Mouse (Mus musculus) midbrain, postnatal 0 days (tissue): ENCODE data around the gene Clic3. TPM values are rescaled to one million over a fixed set of nuclear protein-coding genes. Genes with fewer than 3 reads are reported as not detected.
A peak's percentile ranks its signal among the peaks of the same experiment; 100 is the strongest.

Experiments
- ATAC-seq: fragments of 200-750 bp; cut with Nextera tagmentation; 2 replicates; pipeline ENCODE4 v1.8.0; 2017; ENCODE audit warnings: moderate number of reproducible peaks, mild to moderate bottlenecking, moderate TSS enrichment, moderate library complexity; ENCODE audit not compliant: low FRiP score
- DNase-seq: peaks from one replicate; pipeline ENCODE4 v3.0.0-alpha.2; 2015; ENCODE audit warnings: low spot score
- H3K27ac ChIP-seq: fragments of 300-500 bp; sonication (generic); 2 replicates; pipeline ENCODE4 v1.5.1; 2014; ENCODE audit warnings: low read depth, mild to moderate bottlenecking, low read length, mixed read lengths
- H3K27me3 ChIP-seq: fragments of 300-500 bp; sonication (generic); 2 replicates; pipeline ENCODE4 v1.6.1; 2014; ENCODE audit warnings: low read length, control low read depth, mixed read lengths; ENCODE audit not compliant: insufficient read depth
- H3K36me3 ChIP-seq: fragments of 300-500 bp; sonication (generic); 2 replicates; pipeline ENCODE4 v1.6.1; 2014; ENCODE audit warnings: low read length, control low read depth, mixed read lengths; ENCODE audit not compliant: insufficient read depth
- H3K4me1 ChIP-seq: fragments of 300-500 bp; sonication (generic); 2 replicates; pipeline ENCODE4 v1.6.1; 2014; ENCODE audit warnings: mild to moderate bottlenecking, control low read depth, antibody characterized with exemption, low read length, mixed read lengths; ENCODE audit not compliant: insufficient read depth
- H3K4me2 ChIP-seq: fragments of 300-500 bp; sonication (generic); 2 replicates; pipeline ENCODE4 v1.6.1; 2014; ENCODE audit warnings: low read depth, mild to moderate bottlenecking, low read length, mixed read lengths; ENCODE audit not compliant: poor library complexity, severe bottlenecking
- H3K4me3 ChIP-seq: fragments of 300-500 bp; sonication (generic); 2 replicates; pipeline ENCODE4 v1.5.1; 2014; ENCODE audit warnings: low read depth, mild to moderate bottlenecking, low read length, moderate library complexity
- H3K9ac ChIP-seq: fragments of 300-500 bp; sonication (generic); replicated peaks from 2 replicates; pipeline ENCODE4 v1.6.1; 2014; ENCODE audit warnings: mild to moderate bottlenecking, low read length, moderate library complexity, mixed read lengths; ENCODE audit not compliant: poor library complexity, severe bottlenecking
- H3K9me3 ChIP-seq: fragments of 300-500 bp; sonication (generic); 2 replicates; pipeline ENCODE4 v1.6.1; 2016; ENCODE audit warnings: low read length, control low read depth
- CTCF ChIP-seq: IDR thresholded peaks from 2 replicates; pipeline ENCODE4 v1.5.1; 2016; ENCODE audit warnings: antibody characterized with exemption, mild to moderate bottlenecking
- WGBS: fragments of 180-500 bp; shearing (Covaris S2); extraction: QIAGEN DNeasy Blood & Tissue Kit; methylation state at CpG from one replicate; pipeline ENCODE4 v1.1.7; 2014; 5-methylcytosine and 5-hydroxymethylcytosine counted together
- polyA plus RNA-seq: library from polyadenylated mRNA; unstranded; fragments of >200 nt; fragmentation: Nextera tagmentation; extraction: Ambion mirVana; gene quantifications from 2 replicates; pipeline ENCODE4 v1.2.1, GENCODE M21; 2015
- total RNA-seq: library from RNA; depleted of rRNA; stranded (reverse); fragments of >200 nt; gene quantifications from 2 replicates; pipeline ENCODE4 v1.2.3, GENCODE M21; 2014

Clic3 gene
- total and polyA plus RNA-seq, 2 experiments from 2014 or later = 0.66 to 2.4 TPM

GRCm38 (mm10) chr2:25457022-25457896 is 621 bp downstream of the Clic3 start:
- Histone ChIP-seq H3K27me3 (no peaks in the 10 kb centered on the region), H3K4me3 (no peak overlapping the region), H3K36me3 (peaks cover 17% of the 10 kb centered on the region), H3K9me3 (no peaks in the 10 kb centered on the region), H3K27ac (no peak overlapping the region), H3K4me2 (no peak overlapping the region), H3K4me1 (peaks cover 15% of the 10 kb centered on the region), H3K9ac (no peak overlapping the region)
- no peak for TF ChIP-seq CTCF
- DNase-seq (no peak), ATAC-seq (no peak)
- WGBS = 87% methylated on average over 9 of the region's 9 CpGs

- Histone ChIP-seq H3K36me3 (peaks cover 17% of the 10 kb centered on the region), H3K4me1 (peaks cover 15% of the 10 kb centered on the region), H3K9me3 (no peaks in the 10 kb centered on the region), H3K4me3 (no peak overlapping the region), H3K9ac (no peak overlapping the region), H3K27me3 (no peaks in the 10 kb centered on the region), H3K4me2 (no peak overlapping the region), H3K27ac (no peak overlapping the region)
- WGBS = 83% methylated on average over 5 of the region's 5 CpGs
- DNase-seq (peak; percentile 12), ATAC-seq (no peak)
- no peak for TF ChIP-seq CTCF
These were observed 2.3 kb downstream of the Clic3 start for GRCm38 (mm10) chr2:25458911-25459310.

DNA sequence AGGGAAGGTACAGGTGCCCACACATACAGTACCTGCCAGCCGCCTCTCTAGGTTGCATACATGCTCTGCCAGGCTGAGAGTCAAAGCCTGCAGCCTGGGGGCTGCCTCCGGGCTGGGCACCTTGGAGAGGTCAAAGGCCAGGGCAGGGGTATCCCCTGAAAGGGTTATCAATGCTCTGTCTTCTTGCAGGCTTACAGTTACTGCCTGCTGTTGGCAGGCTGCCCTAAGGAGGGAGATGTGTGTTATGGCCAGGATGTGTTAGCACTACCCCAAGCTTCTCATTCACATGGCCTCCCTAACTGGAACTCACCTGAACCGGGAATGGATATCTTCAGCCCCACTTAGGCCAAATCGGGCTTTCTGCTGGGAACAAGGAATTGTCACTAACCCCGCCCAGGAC is 3.5 kb downstream of the Clic3 start:
- peaks cover 15% of the 10 kb centered on the region for H3K4me1 ChIP-seq
- DNase-seq (no peak), ATAC-seq (peak; percentile 15; the same call in 1 of the 2 replicates)
- H3K4me3 ChIP-seq = peak overlapping the region; percentile 58
- peak overlapping the region; percentile 95 for H3K4me2 ChIP-seq
- H3K27ac ChIP-seq = peak overlapping the region; percentile 86
- no peaks in the 10 kb centered on the region for H3K9me3 ChIP-seq
- 32% methylated on average over 5 of the region's 5 CpGs for WGBS
- H3K36me3 ChIP-seq = peaks cover 17% of the 10 kb centered on the region
- no peaks in the 10 kb centered on the region for H3K27me3 ChIP-seq
- peak overlapping the region; percentile 86 for H3K9ac ChIP-seq
- TF ChIP-seq CTCF = no peak

GRCm38 (mm10) chr2:25460551-25461309 is 4.1 kb downstream of the Clic3 start, which contains the start of gene Paxx:
Paxx (minus strand) TSS chr2:25461094.
- WGBS = under 1% methylated on average over 48 of the region's 48 CpGs
- ATAC-seq (peak; percentile 87), DNase-seq (peak; percentile 97)
- H3K4me2 ChIP-seq = peak within 1 kb of the TSS; percentile 95
- peaks cover 17% of the 10 kb centered on the region for H3K36me3 ChIP-seq
- peak within 1 kb of the TSS; percentile 86 for H3K27ac ChIP-seq
- TF ChIP-seq CTCF = no peak; the same call in 1 of the 2 replicates
- no peaks in the 10 kb centered on the region for H3K9me3 ChIP-seq
- peak within 1 kb of the TSS; percentile 58 for H3K4me3 ChIP-seq
- peaks cover 15% of the 10 kb centered on the region for H3K4me1 ChIP-seq
- H3K9ac ChIP-seq = peak within 1 kb of the TSS; percentile 86
- H3K27me3 ChIP-seq = no peaks in the 10 kb centered on the region

DNA sequence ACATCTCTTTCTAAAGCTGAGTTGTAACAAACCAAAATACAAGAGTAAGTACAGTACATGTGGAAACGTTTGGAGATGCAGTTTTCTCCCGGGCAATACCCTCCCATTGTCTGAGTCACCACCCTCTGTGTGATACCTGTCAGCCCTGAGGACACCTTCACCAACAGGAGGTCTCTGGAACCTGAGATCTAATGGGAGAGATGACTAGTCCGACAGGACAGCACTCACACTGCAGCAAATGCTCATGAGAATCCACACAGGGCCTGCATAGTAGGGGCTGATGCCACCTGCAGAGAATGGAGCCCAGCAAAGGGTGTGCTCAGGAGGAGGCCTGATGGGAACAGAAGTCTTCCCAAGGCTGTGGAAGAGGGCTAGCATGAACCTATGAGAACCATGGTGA is 4.8 kb downstream of the Clic3 start:
- Histone ChIP-seq H3K9me3 (no peaks in the 10 kb centered on the region), H3K4me1 (peaks cover 15% of the 10 kb centered on the region), H3K9ac (peak overlapping the region; percentile 86), H3K36me3 (peaks cover 17% of the 10 kb centered on the region), H3K27me3 (no peaks in the 10 kb centered on the region), H3K4me2 (peak overlapping the region; percentile 95), H3K27ac (peak overlapping the region; percentile 86), H3K4me3 (peak overlapping the region; percentile 58)
- no peak for TF ChIP-seq CTCF
- DNase-seq (no peak), ATAC-seq (no peak; the same call in 1 of the 2 replicates)
- 21% methylated on average over 3 of the region's 3 CpGs for WGBS
